Mouse (Mus musculus): ENCODE measurements around the gene Rnf157.
"Not testable (repeated sequence)": the region's sequence is repeated elsewhere in the genome, so short reads cannot be mapped to it uniquely, and the experiment has no call there.

Rnf157 gene

GRCm38 (mm10) chr11:116376945-116377661 is 35.7 kb downstream of the Rnf157 start:
- DNase-seq, result no peak

GRCm38 (mm10) chr11:116371894-116372450 is 40.9 kb downstream of the Rnf157 start:
- no peak for DNase-seq

- no peak for DNase-seq
These were observed 43.2 kb downstream of the Rnf157 start for GRCm38 (mm10) chr11:116369633-116370032.

- DNase-seq, result no peak
These were observed 43.8 kb downstream of the Rnf157 start for GRCm38 (mm10) chr11:116369051-116369450.

- peak; percentile 91 for DNase-seq
These were observed 44.7 kb downstream of the Rnf157 start for GRCm38 (mm10) chr11:116368116-116368515.

GRCm38 (mm10) chr11:116366647-116367046 is 46.2 kb downstream of the Rnf157 start:
- DNase-seq, result no peak

GRCm38 (mm10) chr11:116366124-116366523 is 46.7 kb downstream of the Rnf157 start:
- DNase-seq, result no peak

- no peak for DNase-seq
These were observed 47.4 kb downstream of the Rnf157 start for GRCm38 (mm10) chr11:116365432-116365831.

GRCm38 (mm10) chr11:116362015-116362414 is 50.8 kb downstream of the Rnf157 start:
- no peak for DNase-seq

- DNase-seq, result not testable (repeated sequence)
These were observed 51.9 kb downstream of the Rnf157 start for GRCm38 (mm10) chr11:116360915-116361314.

- DNase-seq, result no peak
These were observed 53.2 kb downstream of the Rnf157 start for GRCm38 (mm10) chr11:116359652-116360051.

GRCm38 (mm10) chr11:116358926-116359637 is 53.8 kb downstream of the Rnf157 start:
- no peak for DNase-seq

GRCm38 (mm10) chr11:116354521-116354920 is 58.3 kb downstream of the Rnf157 start:
- DNase-seq, result no peak

- no peak for DNase-seq
These were observed 59.3 kb downstream of the Rnf157 start for GRCm38 (mm10) chr11:116353535-116353934.

- no peak for DNase-seq
These were observed 61.5 kb downstream of the Rnf157 start for GRCm38 (mm10) chr11:116351294-116351693.

- no peak for DNase-seq
These were observed 64.9 kb downstream of the Rnf157 start for GRCm38 (mm10) chr11:116347955-116348354.

GRCm38 (mm10) chr11:116347012-116347411 is 65.8 kb downstream of the Rnf157 start:
- no peak for DNase-seq

- peak; percentile 30 for DNase-seq
These were observed 70.6 kb downstream of the Rnf157 start for GRCm38 (mm10) chr11:116342069-116342791.

GRCm38 (mm10) chr11:116337531-116337930 is 75.3 kb downstream of the Rnf157 start:
- no peak for DNase-seq

GRCm38 (mm10) chr11:116337000-116337399 is 75.8 kb downstream of the Rnf157 start:
- no peak for DNase-seq

GRCm38 (mm10) chr11:116336393-116336792 is 76.4 kb downstream of the Rnf157 start:
- no peak for DNase-seq

- peak; percentile 99 for DNase-seq
These were observed 77.4 kb downstream of the Rnf157 start, which contains the start of gene Foxj1 for GRCm38 (mm10) chr11:116335244-116336036. TSS of gene Foxj1 (minus strand) at chr11:116335399.

All from kidney, adult 18-20 months (tissue).